14 mouse cellular contexts compared by ENCODE assay signal in the genomic region with DNA sequence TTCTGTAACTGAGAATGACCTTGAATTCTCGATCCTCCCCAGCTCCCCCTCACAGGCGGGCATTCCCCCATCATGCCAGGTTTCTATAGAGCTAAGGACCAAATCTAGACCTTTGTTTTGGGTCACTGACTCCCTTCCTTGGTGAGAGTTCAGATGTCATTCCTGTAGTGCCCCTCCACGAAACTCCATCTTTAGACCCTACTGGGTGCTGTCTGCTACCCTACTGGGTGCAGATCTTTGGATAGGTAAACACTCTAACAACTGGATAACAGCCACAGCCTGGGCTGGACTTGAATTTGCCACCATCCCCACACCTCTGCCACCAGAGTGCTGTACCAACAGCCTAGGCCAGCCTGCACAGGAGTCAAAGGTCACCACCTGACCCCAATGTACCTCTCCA. TPM values are rescaled to one million over a fixed set of nuclear protein-coding genes. Genes with fewer than 3 reads are reported as not detected.
DNase-seq lines count a peak whose midpoint lies in the region; TF ChIP-seq lines count a peak whose summit lies in the region.
"Had no signal": no experiment of that assay in that cellular context is flagged by ENCODE, and none has a peak within 500 bp of the region (broad histone marks: within the 10 kb centered on the region; RNA-seq: fewer than 3 reads in every experiment).

No protein-coding gene starts in this region.

- TF ChIP-seq CTCF in thymus, adult 2 months (IDR thresholded peaks at IDR 0.05; ENCODE audit: borderline replicate concordance, control insufficient read depth, extremely low read depth, insufficient read depth, low read length, poor library complexity) = no peak
- TF ChIP-seq CTCF in bone marrow, adult 2 months (IDR thresholded peaks at IDR 0.05; ENCODE audit: control insufficient read depth, insufficient read depth, low read length) = no peak

- no peaks in the 10 kb centered on the region for H3K27me3 ChIP-seq in thymus, adult 2 months (ENCODE audit: control insufficient read depth, insufficient read depth, low read length)
- H3K27me3 ChIP-seq: forebrain, embryonic 15.5 days; midbrain, embryonic 13.5 days; neural tube, embryonic 13.5 days had no signal

- TF ChIP-seq POLR2A in thymus, adult 2 months (IDR thresholded peaks at IDR 0.05; ENCODE audit: control insufficient read depth, extremely low read depth, insufficient read depth, low read length, poor library complexity) = no peak
- no peak for TF ChIP-seq POLR2A in bone marrow, adult 2 months (IDR thresholded peaks at IDR 0.05; ENCODE audit: borderline replicate concordance, control insufficient read depth, low read depth, low read length)

- H3K27ac ChIP-seq in thymus, adult 2 months (ENCODE audit: control insufficient read depth, insufficient read depth, low read length) = peak overlapping the region; percentile 24
- peak overlapping the region; percentile 46 for H3K27ac ChIP-seq in bone marrow, adult 2 months (ENCODE audit: control insufficient read depth, insufficient read depth, low read depth, low read length, poor library complexity)
- H3K27ac ChIP-seq: forebrain, embryonic 15.5 days; hindbrain, embryonic 14.5 days; midbrain, embryonic 13.5 days; neural tube, embryonic 13.5 days had no signal

- intact Hi-C loops in left cerebral cortex, postnatal 36 days (cut with DNase I) = no loop called here

- H3K4me3 ChIP-seq in thymus, adult 2 months (ENCODE audit: control insufficient read depth, insufficient read depth, low read length) = no peak overlapping the region
- H3K4me3 ChIP-seq in bone marrow, adult 2 months (replicated peaks; ENCODE audit: control insufficient read depth, low read depth, low read length) = peak overlapping the region; percentile 39
- H3K4me3 ChIP-seq: forebrain, embryonic 15.5 days; midbrain, embryonic 13.5 days; neural tube, embryonic 13.5 days had no signal

- no peaks in the 10 kb centered on the region for H3K36me3 ChIP-seq in thymus, adult 2 months (ENCODE audit: control insufficient read depth, insufficient read depth, low read length)
- H3K36me3 ChIP-seq: forebrain, embryonic 15.5 days; midbrain, embryonic 13.5 days; neural tube, embryonic 13.5 days had no signal

- WGBS in thymus, adult 2 months = 80% methylated on average over 3 of the region's 3 CpGs
- WGBS in bone marrow, adult 2 months = 53% methylated on average over 3 of the region's 3 CpGs

- peaks cover 18% of the 10 kb centered on the region for H3K4me1 ChIP-seq in thymus, adult 2 months (replicated peaks; ENCODE audit: control insufficient read depth, insufficient read depth, low read length)
- H3K4me1 ChIP-seq in bone marrow, adult 2 months (ENCODE audit: control insufficient read depth, insufficient read depth, low read length) = peaks cover 8% of the 10 kb centered on the region
- H3K4me1 ChIP-seq: forebrain, embryonic 15.5 days; neural tube, embryonic 13.5 days had no signal

- DNase-seq in kidney, postnatal 10 days = peak; percentile 10
- DNase-seq in kidney, postnatal 36 days = no peak
- no peak for DNase-seq in thymus, adult 2 months
- DNase-seq in thymus, postnatal 14 days = no peak
- DNase-seq in left cerebral cortex, postnatal 36 days (ENCODE audit: low spot score in 2 of 2) = no peak
- DNase-seq in cerebellum, adult 11-12 months = no peak
- DNase-seq: cerebellum, postnatal 14 days; lung, adult 2 months had no signal

RNA-seq across cellular contexts. Expression of a gene that starts 26.6 kb away (rescaled TPM):
- 5.6 and 5.7 TPM in 2 replicates for polyA plus RNA-seq in thymus, adult 2 months (2012; rRNA removed)
- polyA plus RNA-seq in bone marrow, adult 2 months (2011; ENCODE audit: insufficient read depth, insufficient read length, low replicate concordance, missing spikeins) = 5.2 and 16.4 TPM in 2 replicates
- total RNA-seq in left cerebral cortex, postnatal 36 days (2021) = 1 to 10 TPM in 1 of 2 experiments, under 1 TPM in 1; 0.62 to 1.6 TPM

RNA-seq across cellular contexts. Expression of a gene that starts 44.1 kb away (rescaled TPM):
- 5.5 and 6.6 TPM in 2 replicates for polyA plus RNA-seq in thymus, adult 2 months (2012; rRNA removed)
- not detected in 2 replicates for polyA plus RNA-seq in bone marrow, adult 2 months (2011; ENCODE audit: insufficient read depth, insufficient read length, low replicate concordance, missing spikeins)
- 10 to 100 TPM; 11.0 to 13.6 TPM for total RNA-seq in left cerebral cortex, postnatal 36 days (2021)
- polyA plus RNA-seq: limb, embryonic 11.5 days had no signal

RNA-seq across cellular contexts. Expression of a gene that starts 48.6 kb away (rescaled TPM):
- polyA plus RNA-seq in thymus, adult 2 months (2012; rRNA removed) = 4.1 and 5.3 TPM in 2 replicates
- polyA plus RNA-seq in bone marrow, adult 2 months (2011; ENCODE audit: insufficient read depth, insufficient read length, low replicate concordance, missing spikeins) = 246 and 316 TPM in 2 replicates
- total RNA-seq in left cerebral cortex, postnatal 36 days (2021) = 100 to 1,000 TPM; 171 to 173 TPM

Comparison
In these comparisons a context has a peak if more than half of its experiments do, and no peak if none do; other contexts are left out.
1. RNA of a gene that starts 48.6 kb away (polyA plus RNA-seq): 246 to 316 TPM in bone marrow, adult 2 months; 4.1 to 5.3 TPM in thymus, adult 2 months; every median in the first group is over 10 times any median in the second.